Mouse (Mus musculus): ENCODE measurements around the gene Zfpl1. TPM values are rescaled to one million over a fixed set of nuclear protein-coding genes. Genes with fewer than 3 reads are reported as not detected.
"Not testable (repeated sequence)": the region's sequence is repeated elsewhere in the genome, so short reads cannot be mapped to it uniquely, and the experiment has no call there.

Zfpl1 gene
- total RNA-seq, 2 experiments from 2014 or later = 15.3 to 29.2 TPM

- peak; percentile 31 for ATAC-seq (ENCODE audit: poor library complexity, severe bottlenecking)
Observed at GRCm38 (mm10) chr19:6061641-6062302, 23.0 kb downstream of the Zfpl1 start.

DNA sequence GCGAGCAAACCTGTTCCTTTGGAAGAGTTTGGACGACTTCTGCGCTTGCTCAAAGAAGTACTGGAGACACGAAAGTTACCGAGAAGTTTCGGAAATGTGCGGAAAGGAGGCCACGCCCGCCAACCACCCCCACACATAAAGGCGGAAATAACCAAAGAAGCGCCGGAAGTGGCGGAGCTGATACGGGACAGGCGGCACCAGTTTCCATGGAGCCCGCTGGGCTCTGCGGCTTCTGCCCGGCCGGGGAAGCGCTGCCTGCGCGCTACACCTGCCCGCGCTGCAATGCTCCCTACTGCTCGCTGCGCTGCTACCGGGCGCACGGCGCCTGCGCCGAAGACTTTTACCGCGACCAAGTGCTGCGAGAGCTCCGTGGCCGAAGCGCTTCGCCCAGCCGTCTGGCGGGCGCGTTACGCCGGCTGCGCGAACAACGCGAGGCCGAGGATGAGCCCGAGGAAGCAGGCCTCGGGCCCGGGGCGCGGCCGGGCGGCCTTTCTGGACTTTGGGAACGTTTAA is 23.7 kb downstream of the Zfpl1 start, which contains the start of gene Znhit2:
Gene Znhit2, plus strand, starts transcription at position 172 of the 513 bp plus-strand sequence.
- ATAC-seq (ENCODE audit: poor library complexity, severe bottlenecking) = peak; percentile 79

- ATAC-seq (ENCODE audit: poor library complexity, severe bottlenecking) = no peak
Observed at GRCm38 (mm10) chr19:6058966-6059365, 25.8 kb downstream of the Zfpl1 start.

DNA sequence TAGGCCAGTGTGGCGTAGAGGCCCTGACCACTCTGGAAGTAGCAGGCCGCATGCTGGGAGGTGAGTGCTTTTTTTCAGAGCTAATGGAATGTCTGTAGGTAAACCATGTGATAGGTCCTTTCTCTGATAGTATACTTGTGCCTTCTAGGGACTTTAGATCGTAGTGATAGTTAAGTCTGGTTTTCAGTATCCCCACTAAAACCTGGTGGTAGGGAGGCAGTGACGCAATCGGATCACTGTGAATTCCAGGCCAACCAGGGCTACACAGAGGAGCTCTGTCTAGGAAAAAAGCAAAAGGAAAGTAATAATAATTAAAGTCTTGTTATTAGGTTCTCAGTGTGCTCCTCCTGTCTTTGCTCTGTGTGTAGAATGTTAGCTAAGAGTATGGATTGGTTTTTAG is 26.2 kb downstream of the Zfpl1 start:
- no peak for ATAC-seq (ENCODE audit: poor library complexity, severe bottlenecking)

- peak; percentile 86 for ATAC-seq (ENCODE audit: poor library complexity, severe bottlenecking)
Observed at GRCm38 (mm10) chr19:6057313-6058096, 27.3 kb downstream of the Zfpl1 start, which contains the start of the genes Mrpl49 and Fau. Gene Mrpl49 (minus strand): TSS chr19:6057785. Gene Fau (plus strand): TSS chr19:6057844.

- ATAC-seq (ENCODE audit: poor library complexity, severe bottlenecking) = no peak
Observed at GRCm38 (mm10) chr19:6056696-6057095, 28.1 kb downstream of the Zfpl1 start.

GRCm38 (mm10) chr19:6054296-6054695 is 30.5 kb downstream of the Zfpl1 start:
- no peak for ATAC-seq (ENCODE audit: poor library complexity, severe bottlenecking)

GRCm38 (mm10) chr19:6052516-6052915 is 32.2 kb downstream of the Zfpl1 start:
- no peak for ATAC-seq (ENCODE audit: poor library complexity, severe bottlenecking)

- no peak for ATAC-seq (ENCODE audit: poor library complexity, severe bottlenecking)
Observed at GRCm38 (mm10) chr19:6048681-6049410, 35.9 kb downstream of the Zfpl1 start.

DNA sequence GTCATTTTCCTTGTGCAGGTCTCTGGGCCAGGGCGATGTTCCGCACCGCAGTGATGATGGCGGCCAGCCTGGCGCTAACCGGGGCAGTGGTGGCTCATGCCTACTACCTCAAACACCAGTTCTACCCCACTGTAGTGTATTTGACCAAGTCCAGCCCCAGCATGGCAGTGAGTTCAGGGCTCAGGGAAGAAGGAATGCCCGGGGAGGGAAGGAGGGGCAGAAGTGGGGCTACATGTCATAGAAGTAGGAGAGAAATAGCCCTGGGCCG is 36.9 kb downstream of the Zfpl1 start:
- no peak for ATAC-seq (ENCODE audit: poor library complexity, severe bottlenecking)

- ATAC-seq (ENCODE audit: poor library complexity, severe bottlenecking) = no peak
Observed at GRCm38 (mm10) chr19:6047154-6047898, 37.4 kb downstream of the Zfpl1 start.

GRCm38 (mm10) chr19:6046294-6047153 is 38.2 kb downstream of the Zfpl1 start, which contains the start of gene Syvn1:
Gene Syvn1 (plus strand): TSS chr19:6046576.
- ATAC-seq (ENCODE audit: poor library complexity, severe bottlenecking) = peak; percentile 87

DNA sequence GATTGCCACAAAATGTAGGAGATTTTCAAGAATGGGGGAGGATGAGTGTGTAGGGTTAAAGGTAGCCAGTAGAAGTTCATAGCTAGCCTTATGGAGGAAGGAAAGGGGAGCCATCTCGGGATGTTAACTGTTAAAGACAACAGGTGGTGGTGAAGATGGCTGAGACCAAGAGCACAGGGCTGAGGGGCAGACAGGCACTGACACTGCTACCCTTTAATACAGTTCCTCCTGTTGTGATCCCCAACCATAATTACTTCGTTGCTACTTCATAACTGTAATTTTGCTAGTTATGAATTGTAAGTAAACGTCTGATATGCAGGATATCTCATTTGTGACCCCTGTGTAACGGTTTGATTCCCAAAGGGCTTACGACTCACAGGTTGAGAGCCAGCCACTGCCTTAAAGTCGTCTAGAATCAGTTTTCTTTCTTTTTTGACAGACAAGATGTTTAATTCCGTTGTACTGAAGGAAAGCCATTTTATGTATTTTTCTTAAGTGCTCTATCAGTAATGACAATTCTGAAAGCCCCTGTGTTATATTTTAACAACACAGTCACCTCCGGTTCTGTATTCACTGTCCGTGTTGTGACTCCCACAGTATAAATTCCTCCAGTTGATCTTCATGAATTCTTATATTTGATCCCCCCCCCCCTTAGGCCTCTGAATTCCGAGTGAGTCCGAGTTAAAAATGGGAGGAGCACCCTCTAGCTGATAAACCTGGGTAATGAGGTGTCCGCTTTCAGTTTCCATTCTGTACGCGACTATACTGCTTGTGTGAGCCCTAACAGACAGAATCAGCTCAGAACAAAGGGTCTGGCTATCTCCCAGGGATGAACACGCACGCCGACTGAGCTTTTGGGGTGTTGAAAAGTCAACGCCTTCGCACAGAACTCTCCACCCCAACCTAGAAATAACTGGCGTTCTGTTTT is 39.1 kb downstream of the Zfpl1 start:
- ATAC-seq (ENCODE audit: poor library complexity, severe bottlenecking) = peak; percentile 17

DNA sequence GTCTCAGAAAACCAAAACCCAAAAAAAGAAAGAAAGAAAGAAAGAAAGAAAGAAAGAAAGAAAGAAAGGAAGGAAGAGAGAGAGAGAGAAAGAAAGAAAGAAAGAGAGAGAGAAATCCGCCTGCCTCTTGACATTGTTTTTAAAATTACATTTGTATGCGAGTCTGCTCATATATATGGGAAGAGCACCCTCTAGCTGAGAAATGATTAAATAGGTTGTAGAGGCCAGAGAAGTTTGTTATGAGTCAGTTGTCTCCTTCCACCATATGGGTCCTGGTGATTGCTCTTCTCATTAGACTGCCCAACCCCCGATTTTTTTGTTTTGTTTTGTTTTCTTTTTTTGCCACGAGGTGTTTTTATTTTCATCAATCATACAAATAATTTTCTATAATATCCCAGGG is 40.7 kb downstream of the Zfpl1 start:
- not testable (repeated sequence) for ATAC-seq (ENCODE audit: poor library complexity, severe bottlenecking)

DNA sequence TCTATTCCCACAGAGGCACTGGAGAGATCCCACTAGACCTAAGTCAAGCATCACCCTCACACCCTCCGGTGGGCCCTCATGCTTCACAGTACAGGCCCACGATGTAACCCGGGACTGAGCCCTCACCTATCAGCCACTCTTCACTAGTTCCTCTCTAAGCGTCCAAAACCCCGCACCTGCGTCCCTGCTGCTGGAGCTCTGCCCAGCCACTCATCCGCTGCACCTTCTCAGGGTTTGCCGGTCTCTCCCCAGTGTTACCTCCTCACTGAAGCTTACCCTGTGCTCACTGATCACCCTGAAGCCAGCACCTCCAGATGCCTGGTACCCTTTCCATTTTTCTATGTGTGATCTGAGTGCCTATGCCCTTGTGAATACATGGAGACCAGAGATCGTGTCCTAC is 42.5 kb downstream of the Zfpl1 start:
- no peak for ATAC-seq (ENCODE audit: poor library complexity, severe bottlenecking)

GRCm38 (mm10) chr19:6040002-6040401 is 44.8 kb downstream of the Zfpl1 start:
- ATAC-seq (ENCODE audit: poor library complexity, severe bottlenecking) = no peak

- no peak for ATAC-seq (ENCODE audit: poor library complexity, severe bottlenecking)
Observed at GRCm38 (mm10) chr19:6038326-6038725, 46.4 kb downstream of the Zfpl1 start.

DNA sequence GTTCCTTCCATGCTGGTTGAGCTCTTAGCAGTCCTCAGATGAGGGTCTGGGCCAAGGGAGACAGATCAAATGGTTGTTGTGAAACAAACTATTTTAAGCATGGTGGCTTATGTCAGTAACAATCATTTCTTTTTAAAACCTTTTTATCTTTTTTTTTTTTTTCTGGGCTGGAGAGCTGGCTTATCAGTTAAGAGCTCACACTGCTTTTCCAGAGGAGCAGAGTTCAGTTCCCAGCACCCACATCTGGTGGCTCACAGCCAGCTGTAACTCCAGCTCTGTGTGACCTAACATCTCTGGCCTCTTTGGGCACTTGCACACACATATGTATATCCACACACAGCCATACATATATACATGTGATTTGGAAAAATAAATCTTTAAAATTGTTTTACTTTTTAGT is 47.1 kb downstream of the Zfpl1 start:
- no peak for ATAC-seq (ENCODE audit: poor library complexity, severe bottlenecking)
